Mouse (Mus musculus): ENCODE measurements around the gene Tmem59l.

Gene Tmem59l

DNA sequence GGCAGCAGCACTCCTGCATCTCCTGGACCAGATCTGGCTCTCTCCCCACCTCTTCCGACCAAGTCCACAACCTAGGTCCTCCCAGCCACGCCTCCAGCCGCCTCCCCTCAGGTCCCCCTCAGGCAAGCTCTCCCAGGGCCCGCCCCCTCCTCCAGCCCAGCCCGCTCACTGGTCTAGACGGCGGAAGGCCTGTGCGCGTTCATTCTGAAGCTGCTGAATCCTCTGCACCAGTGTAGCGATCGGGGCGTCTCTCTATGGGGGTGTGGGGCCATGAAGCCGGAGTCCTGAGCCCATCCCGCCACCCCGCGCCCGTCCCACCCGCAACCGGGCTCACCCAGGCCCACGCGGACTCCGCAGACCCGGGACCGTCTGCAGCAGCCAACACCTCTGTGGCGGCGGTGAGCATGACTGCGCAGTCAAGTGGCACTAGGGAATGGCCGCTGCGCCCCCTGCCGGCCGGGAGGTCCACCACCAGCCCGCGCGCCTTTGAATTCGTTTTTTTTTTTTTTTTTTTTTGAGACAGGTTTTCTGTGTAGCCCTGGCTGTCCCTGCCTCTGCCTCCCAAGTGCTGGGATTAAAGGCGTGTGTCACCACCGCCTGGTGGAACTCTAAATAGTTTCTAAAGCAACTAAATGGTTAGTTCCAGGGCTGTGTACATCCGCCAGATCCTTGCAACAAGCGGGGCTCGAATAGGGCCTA lies 19.3 kb upstream of the Tmem59l start, which contains the start of gene Rex1bd:
Rex1bd (minus strand) TSS at position 425 of the 699 bp plus-strand sequence.
- DNase-seq: peak; percentile 94 to 96

- peak in 1 of 2 experiments; percentile 46 for DNase-seq
These were observed 18.7 kb upstream of the Tmem59l start for GRCm38 (mm10) chr8:70505698-70506327.

DNA sequence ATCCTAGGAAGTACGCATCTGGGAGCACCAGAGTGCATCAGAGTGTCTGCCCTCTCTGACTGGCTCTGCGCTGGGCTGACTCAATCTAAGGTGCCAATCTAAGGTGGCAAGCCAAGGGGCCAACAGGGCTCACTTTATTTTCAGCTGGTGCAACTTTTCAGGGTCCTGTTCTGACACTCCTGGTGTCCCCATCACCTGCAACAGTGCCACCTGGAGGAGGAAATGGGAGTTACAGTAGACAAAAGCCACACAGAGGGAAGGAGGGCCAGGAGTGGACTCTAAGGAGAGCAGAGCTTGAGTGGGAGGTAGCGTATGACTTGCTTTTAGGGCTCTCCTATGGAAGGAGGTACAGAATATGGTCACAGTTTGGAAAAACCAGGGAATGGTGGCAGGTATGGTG lies 17.7 kb upstream of the Tmem59l start:
- DNase-seq: peak; percentile 66 to 76

DNA sequence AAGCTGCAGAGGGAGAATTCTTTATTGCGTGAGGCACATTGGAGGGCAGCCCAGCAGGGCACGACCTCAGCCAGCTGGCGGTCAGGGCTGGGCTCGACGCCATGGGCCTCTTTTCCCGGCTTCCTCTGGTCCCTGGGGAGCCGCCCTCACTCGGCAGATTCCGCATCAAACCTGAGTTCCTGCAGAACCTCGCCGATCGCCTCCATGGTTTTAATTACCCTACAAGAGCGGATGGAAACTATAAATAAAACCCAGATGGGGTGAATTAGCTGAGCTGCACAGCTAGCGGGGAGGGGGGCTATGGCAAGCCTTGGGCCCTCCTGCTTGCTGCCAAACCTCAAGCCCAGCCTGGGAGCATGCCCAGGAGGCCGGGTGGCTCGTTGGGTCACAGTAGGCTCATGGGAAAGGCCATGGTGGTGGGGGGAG lies 17.1 kb upstream of the Tmem59l start:
- DNase-seq: no peak

- DNase-seq: peak; percentile 60 to 64
These were observed 16.0 kb upstream of the Tmem59l start for GRCm38 (mm10) chr8:70503062-70503750.

DNA sequence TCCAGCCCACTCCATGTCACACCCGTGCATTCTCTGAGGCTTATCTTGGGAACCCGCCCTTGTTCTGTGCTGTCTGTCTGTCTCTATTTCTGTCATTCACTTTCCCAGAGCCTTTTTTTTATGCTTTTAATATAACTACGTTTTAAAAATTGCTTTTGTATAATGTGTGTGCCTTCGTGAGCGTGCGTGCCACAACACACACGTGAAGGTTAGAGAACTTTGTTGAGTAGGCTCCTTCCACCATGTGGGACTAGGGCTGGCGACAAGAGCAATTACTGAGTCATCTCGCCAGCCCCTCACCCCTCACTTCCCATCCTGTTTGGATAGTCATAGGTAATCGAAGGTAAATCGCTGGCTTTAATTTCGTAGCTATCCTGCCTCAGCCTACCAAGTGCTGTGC lies 15.4 kb upstream of the Tmem59l start:
- DNase-seq: no peak

DNA sequence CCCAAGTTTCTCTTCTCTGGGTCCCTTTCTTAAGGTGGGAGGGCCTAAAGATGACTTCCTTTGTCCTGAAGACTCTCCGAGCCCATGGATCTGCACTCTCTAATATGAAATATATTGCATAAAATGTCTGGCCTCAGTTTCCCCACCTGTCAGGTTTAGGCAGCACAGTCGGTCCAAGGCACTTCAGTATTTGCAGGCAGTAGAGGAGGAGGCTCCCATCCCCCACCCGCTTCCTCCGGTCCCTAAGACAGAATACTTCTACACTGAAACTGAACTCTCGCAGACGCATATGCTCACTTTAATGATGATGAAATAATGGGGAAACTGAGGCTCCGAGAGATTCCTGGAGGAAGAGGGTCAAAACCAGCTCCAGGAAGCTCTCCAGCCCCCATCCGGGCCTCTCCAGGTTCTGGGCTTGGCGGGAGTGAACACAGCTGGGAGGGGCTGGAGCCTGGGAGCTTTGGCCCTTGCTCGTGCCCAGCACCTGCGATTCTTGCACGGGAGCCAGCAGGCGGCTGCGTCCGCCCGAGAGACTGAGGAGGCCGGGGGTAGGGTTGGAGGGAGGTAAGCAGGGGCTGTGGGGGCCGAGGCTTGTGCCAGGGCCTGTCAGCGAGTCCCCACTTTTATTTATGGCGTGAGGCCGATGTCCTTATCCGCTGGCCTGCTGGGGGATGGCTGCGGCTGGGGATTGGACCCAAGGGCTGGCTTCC lies 14.8 kb upstream of the Tmem59l start:
- no peak for DNase-seq

- peak in 1 of 2 experiments; percentile 46 for DNase-seq
These were observed 13.5 kb upstream of the Tmem59l start for GRCm38 (mm10) chr8:70500386-70501301.

DNA sequence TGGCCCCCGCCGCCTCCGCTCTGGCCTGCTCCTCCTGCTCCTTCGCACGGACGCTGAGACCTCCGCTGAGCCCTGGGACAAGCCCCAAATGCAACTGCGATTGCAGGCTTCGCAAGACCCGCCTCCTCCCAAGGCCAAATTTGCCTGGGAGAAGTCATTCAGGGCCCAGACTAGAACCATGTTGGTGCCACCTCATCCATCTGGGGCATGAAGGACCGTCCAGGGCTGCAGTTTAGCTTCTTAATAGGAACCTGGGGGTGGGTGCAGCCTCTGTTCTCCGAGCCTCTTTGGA lies 8.6 kb upstream of the Tmem59l start:
- no peak for DNase-seq

GRCm38 (mm10) chr8:70495001-70495770 lies 8.0 kb upstream of the Tmem59l start:
- DNase-seq: no peak

DNA sequence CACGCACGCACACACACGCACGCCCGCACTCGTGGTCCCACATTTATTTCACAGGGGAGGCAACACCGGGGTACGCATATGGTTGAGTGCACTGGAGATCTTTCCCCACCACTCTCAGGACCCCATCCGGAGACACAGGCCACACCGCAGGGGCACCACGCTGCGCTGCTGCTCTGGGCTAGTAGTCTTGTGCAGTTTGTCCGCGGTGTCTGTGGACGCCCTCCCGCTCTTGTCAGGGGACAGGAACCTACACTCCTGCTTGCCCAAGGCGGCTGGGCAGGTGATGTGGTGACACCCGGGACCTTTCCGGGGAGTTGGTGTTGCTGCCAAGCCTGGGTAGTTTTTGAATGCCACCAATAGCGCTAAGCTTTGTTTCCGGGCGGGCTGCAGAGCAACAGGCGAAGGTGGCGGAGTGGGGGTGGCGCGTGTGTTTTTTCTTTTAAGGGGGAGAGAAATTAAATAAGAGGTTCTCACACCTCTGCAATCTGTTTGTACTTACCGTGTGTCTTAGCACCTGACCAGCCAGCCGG lies 7.3 kb upstream of the Tmem59l start:
- DNase-seq: no peak

- no peak for DNase-seq
These were observed 6.7 kb upstream of the Tmem59l start for GRCm38 (mm10) chr8:70493692-70494415.

DNA sequence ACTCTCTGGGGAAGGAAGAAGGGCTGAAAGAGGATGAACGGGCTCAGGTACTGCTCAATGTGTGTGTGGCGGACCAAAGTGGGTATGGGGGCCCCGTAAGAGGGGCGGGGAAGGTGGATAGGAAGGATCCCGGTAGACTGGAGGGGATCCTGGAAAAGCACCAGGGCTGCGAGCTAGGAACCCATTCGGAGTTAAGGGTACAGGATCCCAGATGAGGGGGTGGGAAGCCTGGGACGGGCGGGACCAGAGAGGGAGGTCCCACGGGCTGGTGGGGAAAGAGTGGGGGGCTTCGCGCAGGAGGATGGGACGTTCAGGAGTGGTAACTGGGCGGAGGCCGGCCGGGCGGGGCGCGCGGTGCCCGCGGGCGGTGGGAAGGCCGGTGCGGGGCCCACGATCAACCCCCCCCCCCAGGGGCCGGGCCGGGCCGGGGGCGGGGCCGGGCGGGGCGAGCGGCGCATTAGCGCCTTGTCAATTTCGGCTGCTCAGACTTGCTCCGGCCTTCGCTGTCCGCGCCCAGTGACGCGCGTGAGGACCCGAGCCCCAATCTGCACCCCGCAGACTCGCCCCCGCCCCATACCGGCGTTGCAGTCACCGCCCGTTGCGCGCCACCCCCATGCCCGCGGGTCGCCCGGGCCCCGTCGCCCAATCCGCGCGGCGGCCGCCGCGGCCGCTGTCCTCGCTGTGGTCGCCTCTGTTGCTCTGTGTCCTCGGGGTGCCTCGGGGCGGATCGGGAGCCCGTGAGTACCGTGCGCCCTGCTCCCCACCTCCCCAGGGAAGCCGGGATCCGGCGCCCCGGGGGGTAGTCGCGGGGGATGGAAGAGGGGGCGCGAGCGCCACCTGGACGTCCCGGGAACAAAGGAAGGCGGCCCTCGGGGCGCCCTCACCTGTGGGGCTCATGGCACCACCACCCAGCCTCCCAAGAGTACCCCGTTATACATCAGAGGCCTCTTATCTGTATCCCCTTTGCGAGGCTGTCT lies 5.8 kb upstream of the Tmem59l start, which contains the start of gene Crlf1:
Crlf1 (plus strand) TSS at position 495 of the 977 bp plus-strand sequence.
- no peak for DNase-seq

DNA sequence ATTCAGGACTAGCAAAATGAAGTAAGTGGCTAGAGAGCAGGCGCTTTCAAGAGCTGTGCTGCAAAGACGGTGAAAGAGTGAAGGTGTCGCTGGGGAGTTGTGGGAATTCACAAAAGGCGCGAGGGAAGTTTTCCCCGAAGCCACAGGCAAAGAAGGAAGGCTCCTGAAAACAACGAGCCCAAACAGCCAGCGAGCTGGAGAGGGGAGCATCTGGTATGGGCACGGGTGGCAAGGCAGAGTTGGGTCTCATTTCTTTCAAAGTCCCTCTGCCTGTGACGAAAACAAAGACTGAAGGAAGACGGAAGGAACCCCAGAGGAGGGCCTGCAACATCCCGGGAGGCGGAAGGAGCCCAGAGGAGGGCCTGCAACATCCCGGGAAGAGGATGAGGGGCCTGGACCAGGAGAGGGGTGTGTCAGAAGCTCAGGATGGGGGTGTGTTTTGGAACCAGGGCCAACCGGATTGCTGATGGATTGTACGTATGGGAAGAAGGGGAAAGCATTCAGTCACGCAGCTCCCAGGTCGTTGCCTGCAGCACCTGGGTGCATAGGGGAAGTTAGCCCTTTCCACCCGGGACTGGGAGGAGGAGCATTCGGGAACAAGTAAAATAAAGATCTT lies 3.8 kb upstream of the Tmem59l start:
- no peak for DNase-seq

GRCm38 (mm10) chr8:70490061-70490879 lies 3.1 kb upstream of the Tmem59l start:
- DNase-seq: no peak

DNA sequence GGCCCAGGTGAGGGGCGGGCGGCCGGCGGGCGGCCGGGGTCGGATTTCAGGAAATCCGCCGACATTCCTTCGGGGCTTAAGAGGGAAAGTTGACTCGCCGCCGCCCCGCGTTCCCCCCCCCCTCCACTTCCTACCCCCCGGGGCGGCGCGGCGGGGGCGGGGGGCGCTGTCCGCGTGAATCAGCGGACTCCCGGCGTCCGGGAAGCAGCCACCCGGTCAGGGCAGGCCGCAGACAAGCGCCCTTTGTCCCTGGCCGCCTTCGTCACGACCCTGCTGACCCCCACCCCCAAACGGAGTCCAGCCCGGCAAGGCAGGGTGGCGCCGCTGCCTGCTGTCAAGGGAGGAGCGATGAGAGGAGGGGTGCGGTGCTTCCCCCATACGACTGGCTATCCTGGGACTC lies 2.4 kb upstream of the Tmem59l start:
- DNase-seq: no peak

GRCm38 (mm10) chr8:70488931-70489470 lies 1.8 kb upstream of the Tmem59l start:
- no peak for DNase-seq
